Mouse (Mus musculus) embryo, embryonic 10 days (tissue): Measurements from ENCODE around the gene Uqcc3.
"Not testable (repeated sequence)": the region's sequence is repeated elsewhere in the genome, so short reads cannot be mapped to it uniquely, and the experiment has no call there.

Experiments used
- DNase-seq: peaks from one replicate; pipeline ENCODE4 v3.0.0-alpha.2; 2015; ENCODE audit warnings: low spot score

Uqcc3 gene

DNA sequence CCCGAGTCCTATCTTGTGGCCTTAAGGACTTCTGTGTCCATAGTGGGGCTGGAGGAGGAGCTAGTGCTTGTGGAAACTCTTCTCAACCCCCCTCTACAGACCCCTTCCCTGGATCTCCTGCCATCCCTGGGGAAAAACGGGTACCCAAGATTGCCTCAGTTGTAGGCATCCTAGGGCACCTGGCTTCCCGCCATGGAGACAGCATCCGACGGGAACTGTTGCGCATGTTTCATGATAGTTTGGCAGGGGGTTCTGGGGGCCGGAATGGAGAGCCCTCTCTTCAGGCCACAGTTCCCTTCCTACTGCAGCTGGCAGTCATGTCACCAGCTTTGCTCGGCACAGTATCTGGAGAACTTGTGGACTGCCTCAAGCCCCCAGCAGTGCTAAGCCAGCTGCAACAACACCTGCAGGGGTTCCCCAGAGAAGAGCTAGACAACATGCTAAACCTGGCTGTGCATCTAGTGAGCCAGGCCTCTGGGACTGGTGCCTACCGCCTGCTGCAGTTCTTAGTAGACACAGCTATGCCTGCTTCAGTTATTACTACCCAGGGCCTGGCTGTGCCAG is 14.8 kb upstream of the Uqcc3 start:
- no peak for DNase-seq

DNA sequence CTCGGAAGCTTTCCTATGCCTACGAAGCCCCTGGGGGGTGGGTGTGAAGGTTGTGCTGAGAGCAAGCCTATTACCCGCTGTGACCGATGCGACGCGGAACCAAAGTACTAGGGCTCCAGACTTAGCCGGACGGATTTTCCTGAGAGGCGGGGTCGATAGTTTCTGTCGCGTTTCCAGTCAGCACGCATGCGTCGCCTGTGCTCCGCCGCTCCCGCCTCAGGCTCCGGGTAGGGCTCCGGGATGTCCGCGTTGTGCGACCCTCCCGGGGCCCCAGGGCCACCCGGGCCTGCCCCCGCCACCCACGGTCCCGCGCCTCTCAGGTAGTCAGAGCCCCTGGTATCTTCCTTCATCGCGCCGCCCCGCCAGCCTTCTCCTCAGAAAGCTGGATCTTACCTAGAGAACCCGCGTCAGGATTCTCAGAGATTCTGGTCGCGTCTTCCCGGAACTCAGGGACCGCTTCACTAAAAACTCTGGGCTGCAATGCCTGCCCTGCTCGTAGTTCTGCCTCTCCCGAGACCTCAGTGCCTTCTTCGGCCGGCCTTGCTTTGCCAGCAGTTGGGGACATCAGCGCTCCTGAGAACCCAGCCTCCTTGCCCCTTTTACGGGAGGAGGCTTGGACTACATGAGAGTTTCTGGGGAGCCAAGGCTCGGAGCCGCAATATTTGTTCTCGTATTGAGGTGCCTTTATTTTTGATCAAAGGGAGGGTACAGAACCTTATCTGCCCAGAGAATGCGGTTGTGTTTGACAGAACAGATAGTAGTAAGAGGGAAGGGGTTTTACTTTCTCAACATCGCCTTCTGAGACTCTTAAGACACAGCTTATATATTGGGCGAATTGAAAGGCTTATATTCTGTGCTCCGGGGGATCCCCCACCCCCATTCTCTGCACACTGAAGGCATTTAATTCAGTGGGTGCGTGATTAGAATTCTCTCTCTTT is 12.4 kb upstream of the Uqcc3 start, which contains the start of gene Ints5:
Ints5 (plus strand) TSS at position 177 of the 938 bp plus-strand sequence.
- DNase-seq = peak; percentile 94

DNA sequence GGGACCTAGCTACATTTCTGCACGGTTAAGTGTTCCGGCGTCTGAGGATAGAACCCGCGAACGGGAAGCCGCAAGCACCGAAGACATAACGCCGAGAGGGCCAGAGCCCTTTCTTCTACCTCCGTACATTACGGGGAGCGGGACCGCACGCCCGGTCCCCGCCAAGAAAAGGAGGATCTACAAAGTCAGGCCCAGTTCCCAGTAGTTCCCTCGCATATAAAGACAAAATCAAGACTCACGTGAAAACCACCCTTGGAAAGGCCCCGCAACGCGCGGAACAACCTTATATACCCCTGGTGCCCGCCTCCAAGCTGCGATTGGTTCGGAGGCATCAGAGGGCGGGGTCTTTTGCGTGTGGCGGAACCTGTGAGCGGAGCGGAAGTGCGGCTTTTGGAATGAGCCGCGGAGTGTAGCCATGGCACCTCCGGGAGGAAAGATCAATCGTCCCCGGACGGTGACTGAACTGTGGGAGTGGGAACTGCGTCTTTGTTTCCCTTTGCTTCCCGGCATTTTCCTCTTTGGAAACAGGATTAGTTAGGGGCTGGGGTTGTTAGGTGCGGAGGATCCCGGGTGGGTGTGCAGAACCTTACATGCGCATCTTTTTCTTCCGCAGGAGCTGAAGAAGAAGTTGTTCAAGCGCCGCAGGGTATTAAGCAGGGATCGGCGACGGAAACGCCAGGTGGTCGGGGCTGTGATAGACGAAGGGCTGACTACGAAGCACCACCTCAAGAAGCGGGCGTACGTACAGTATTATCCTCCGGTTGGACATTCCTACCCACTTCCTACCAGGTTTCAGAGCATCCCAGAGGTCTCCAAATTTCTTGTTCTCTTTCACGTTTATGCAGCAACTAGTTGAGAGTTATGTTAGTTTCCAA is 8.0 kb upstream of the Uqcc3 start, which contains the start of the genes 1810009A15Rik and Gm49416:
1810009A15Rik (plus strand) TSS at position 343 of the 875 bp plus-strand sequence.
Gm49416 (plus strand) TSS at position 416 of the 875 bp plus-strand sequence.
- peak; percentile 98 for DNase-seq

- peak; percentile 21 for DNase-seq
Observed at GRCm38 (mm10) chr19:8887585-8888463, 7.1 kb upstream of the Uqcc3 start.

GRCm38 (mm10) chr19:8886916-8887584 is 6.3 kb upstream of the Uqcc3 start:
- peak; percentile 14 for DNase-seq

GRCm38 (mm10) chr19:8883616-8884015 is 2.9 kb upstream of the Uqcc3 start, which contains the start of the genes Lbhd1 and Gm49403:
Gene Lbhd1 (plus strand): TSS chr19:8883732.
Gene Gm49403 (plus strand): TSS chr19:8883930.
- no peak for DNase-seq

DNA sequence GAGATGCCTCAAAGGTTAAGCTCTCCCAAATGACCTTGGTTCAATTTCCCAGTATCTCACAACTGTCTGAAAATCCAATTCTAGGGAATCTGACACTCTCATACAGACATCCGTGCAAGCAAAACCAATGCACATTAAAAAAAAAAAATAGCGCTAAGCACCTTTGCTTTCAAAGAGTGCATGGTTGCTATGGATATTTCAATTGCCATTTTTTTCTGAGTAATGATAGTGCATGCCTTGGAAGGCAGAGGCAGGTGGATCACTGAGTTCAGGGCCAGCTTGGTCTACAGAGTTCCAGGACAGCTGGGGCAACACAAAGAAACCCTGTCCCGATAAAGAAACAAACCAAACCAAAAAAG is 290 bp upstream of the Uqcc3 start:
- no peak for DNase-seq

DNA sequence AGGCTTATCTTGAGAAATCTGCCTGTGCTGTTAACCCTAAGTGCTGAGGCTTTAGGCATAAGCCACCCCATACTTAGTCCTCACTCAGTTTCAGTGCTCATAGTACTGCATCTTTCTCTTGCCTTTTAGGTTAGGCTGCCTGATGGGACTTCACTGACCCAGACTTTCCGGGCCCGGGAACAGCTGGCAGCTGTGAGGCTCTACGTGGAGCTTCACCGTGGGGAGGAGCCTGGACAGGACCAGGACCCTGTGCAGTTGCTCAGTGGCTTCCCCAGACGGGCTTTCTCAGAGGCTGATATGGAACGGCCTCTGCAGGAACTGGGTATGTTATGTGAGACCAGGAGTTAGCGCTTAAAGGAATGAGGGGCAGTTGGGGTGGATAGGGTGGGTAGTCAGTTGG is 5.7 kb downstream of the Uqcc3 start:
- DNase-seq = no peak

- DNase-seq = no peak
Observed at GRCm38 (mm10) chr19:8872266-8872840, 8.4 kb downstream of the Uqcc3 start.

DNA sequence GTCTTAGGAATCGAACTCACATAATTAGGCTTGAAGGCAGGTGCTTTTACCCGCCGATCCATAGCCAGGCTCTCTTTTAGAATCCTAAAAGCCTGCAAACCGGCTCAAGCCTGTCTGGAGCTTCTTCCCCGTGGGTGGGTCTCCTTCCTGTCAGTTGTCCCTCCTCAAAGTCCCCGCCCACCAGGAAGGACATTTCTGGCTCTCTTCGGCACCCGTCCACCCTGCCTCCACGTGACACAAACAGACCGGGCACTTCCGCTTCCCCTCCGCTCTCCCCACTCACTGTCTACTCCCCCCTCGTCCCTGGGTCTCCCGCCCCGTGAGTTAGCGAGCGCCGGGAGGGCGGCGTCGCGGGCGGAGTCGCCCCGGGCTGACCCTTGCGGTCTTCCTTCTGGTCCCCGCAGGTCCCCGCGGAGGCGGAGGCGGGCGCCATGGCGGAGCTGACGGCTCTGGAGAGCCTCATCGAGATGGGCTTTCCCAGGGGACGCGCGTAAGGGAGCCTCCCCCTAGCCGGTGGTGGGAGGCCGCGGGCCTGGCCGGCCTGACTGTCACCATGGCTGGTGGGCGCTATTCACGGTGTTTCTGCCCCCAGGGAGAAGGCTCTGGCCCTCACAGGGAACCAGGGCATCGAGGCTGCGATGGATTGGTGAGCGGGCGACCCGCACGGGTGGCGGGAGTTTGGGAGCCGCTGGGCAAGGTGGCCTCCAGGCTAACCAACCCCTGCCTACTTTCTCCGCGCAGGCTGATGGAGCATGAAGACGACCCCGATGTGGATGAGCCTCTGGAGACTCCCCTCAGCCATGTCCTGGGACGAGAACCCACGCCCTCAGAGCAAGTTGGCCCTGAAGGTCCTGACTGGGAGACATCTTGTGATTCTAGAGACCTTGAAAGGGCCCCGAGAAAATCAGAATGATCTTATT is 9.2 kb downstream of the Uqcc3 start, which contains the start of gene Ubxn1:
Ubxn1 (plus strand) TSS at position 230 of the 920 bp plus-strand sequence.
- DNase-seq = peak; percentile 98

DNA sequence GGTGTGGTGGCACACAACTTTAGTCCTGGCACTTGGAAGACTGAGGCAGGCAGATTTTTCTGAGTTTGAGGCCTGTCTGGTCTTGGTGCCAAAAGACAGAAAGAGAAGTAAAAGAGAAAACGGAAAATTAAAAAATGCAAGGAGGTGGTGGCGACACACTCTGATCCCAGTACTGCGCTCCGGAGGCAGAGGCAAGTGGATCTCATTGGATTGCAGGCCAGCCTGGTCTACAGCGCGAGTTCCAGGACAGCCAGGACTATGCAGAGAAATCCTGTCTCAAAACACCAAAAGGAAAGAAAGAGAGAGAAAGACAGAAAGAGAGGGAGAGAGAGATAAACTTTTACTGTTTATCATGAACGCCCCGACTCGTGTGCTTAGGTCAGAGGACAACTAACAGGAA is 9.9 kb downstream of the Uqcc3 start:
- no peak for DNase-seq

GRCm38 (mm10) chr19:8870381-8870780 is 10.3 kb downstream of the Uqcc3 start:
- DNase-seq = not testable (repeated sequence)

DNA sequence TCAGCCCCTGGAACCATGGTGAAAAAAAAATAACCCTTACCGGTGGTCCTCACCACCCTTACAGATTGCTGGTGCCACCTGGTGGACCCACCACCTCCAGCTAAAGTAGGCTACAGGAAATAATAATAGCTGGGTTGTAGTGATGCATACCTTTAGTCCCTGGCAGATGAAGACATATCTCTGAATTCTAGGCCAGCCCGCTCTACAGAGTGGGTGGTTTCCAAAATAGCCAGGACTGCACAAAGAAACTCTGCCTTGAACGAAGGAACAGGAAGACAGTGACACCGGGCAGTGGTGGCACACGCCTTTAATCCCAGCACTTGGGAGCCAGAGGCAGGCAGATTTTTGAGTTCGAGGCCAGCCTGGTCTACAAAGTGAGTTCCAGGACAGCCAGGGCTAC is 16.5 kb downstream of the Uqcc3 start:
- no peak for DNase-seq

DNA sequence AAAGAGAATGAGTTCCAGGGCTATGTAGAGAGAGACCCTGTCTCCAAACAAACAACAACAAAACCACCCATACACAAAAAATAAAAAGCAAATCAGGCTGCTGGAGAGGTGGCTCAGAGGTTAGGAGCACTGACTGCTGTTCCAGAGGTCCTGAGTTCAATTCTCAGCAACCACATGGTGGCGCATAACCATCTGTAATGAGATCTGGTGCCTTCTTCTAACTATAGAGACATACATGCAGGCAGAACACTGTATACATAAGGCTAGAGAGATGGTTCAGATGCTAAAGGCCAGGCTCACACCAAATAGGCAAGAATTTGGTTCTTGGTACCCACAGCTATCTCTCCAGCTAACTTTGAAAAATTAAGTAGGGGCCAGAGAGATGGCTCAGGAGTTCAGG is 21.7 kb downstream of the Uqcc3 start:
- peak; percentile 41 for DNase-seq

- DNase-seq = peak; percentile 65
Observed at GRCm38 (mm10) chr19:8857689-8858088, 23.0 kb downstream of the Uqcc3 start.

DNA sequence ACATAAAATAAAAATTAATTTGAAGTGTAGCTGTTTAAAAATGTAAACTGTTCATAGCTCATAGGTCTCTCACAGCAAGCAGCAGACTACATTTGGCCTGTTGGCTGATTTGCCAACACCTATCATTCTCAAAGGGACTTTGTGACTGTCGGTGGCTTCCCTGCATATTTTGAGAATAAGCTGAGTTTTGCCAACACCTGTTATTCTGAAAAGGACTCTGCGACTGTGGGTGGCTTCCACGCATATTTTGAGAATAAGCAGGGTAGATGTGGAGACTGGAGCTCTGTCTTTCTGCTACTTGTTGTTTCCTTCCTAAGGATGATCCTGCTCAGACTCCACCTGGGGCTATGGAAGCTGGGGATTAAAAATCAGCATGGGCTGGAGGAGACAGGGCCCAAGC is 27.6 kb downstream of the Uqcc3 start:
- no peak for DNase-seq

DNA sequence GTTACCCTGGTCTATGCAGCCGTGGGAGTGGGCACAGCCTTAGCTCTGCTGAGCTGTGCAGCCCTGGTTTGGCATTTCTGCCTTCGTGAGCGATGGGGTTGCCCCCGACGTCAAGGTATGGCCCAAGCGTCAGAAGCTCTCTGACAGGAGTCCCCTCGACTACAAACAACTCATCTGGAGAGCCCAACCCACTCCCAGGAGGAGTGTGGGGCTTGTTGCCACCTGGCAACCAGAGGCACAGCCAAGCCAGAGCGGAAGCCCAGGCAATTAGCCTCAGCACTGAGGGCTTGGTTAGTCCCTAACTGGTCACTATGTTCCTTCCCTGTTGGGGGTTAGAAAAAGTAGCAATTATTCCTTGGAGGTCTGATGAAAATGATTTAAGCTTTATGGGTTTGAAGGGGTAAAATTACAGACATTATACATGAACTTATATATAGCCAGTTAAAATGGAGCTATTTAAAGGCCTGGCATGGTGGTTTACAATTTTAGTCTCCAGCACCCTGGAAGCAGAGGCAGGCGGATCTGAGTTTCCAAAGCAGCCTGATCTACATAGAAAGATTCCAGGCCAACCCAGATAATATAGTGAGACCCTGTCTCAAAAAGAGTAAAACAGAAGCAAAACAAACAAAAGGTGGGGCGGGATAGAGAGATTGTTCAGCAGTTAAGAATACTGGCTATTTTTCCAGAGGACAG is 28.3 kb downstream of the Uqcc3 start:
- DNase-seq = no peak

GRCm38 (mm10) chr19:8851639-8852038 is 29.1 kb downstream of the Uqcc3 start:
- no peak for DNase-seq
